Mouse (Mus musculus) ES-Bruce4 (cell line): ENCODE data around the gene Dnajc13. TPM values are rescaled to one million over a fixed set of nuclear protein-coding genes. Genes with fewer than 3 reads are reported as not detected.

ENCODE experiments used
- H3K27ac ChIP-seq: 2 replicates; pipeline ENCODE4 v1.5.1; 2012; ENCODE audit warnings: low read length, inconsistent platforms; ENCODE audit not compliant: insufficient read depth
- H3K27me3 ChIP-seq: 2 replicates; pipeline ENCODE4 v1.6.1; 2012; ENCODE audit warnings: mild to moderate bottlenecking, low read length, inconsistent platforms; ENCODE audit not compliant: control insufficient read depth, poor library complexity, insufficient read depth, severe bottlenecking
- H3K36me3 ChIP-seq: 2 replicates; pipeline ENCODE4 v1.6.1; 2012; ENCODE audit warnings: inconsistent platforms, mild to moderate bottlenecking, low read length, moderate library complexity; ENCODE audit not compliant: control insufficient read depth, poor library complexity, insufficient read depth, severe bottlenecking
- H3K4me1 ChIP-seq: one replicate; pipeline ENCODE4 v1.8.1; 2011; ENCODE audit warnings: low read length; ENCODE audit not compliant: control insufficient read depth, insufficient read depth
- H3K4me3 ChIP-seq: 2 replicates; pipeline ENCODE4 v1.5.1; 2011; ENCODE audit warnings: low read depth, mild to moderate bottlenecking, low read length
- H3K9ac ChIP-seq: 2 replicates; pipeline ENCODE4 v1.6.1; 2012; ENCODE audit warnings: low read depth, mild to moderate bottlenecking, inconsistent platforms; ENCODE audit not compliant: poor library complexity, severe bottlenecking
- H3K9me3 ChIP-seq: replicated peaks from 2 replicates; pipeline ENCODE4 v1.6.1; 2012; ENCODE audit warnings: mild to moderate bottlenecking, low read length, inconsistent platforms; ENCODE audit not compliant: control insufficient read depth, poor library complexity, insufficient read depth, severe bottlenecking
- CTCF ChIP-seq: IDR thresholded peaks from one replicate; pipeline ENCODE4 v1.8.1; 2011; ENCODE audit warnings: low read depth, low read length
- EP300 ChIP-seq: IDR thresholded peaks from 2 replicates; pipeline ENCODE4 v1.6.1; 2011; ENCODE audit warnings: low read depth, low read length; ENCODE audit not compliant: insufficient read depth
- POLR2A ChIP-seq: IDR thresholded peaks from one replicate; pipeline ENCODE4 v1.8.1; 2011; ENCODE audit warnings: low read length; ENCODE audit not compliant: insufficient read depth
- polyA plus RNA-seq: library from polyadenylated mRNA; stranded (reverse); fragments of >200 nt; gene quantifications from 2 replicates; pipeline ENCODE4 v1.2.4, GENCODE M21; 2011; ENCODE audit warnings: low read depth; ENCODE audit not compliant: missing spikeins, insufficient read depth, insufficient read length

Gene Dnajc13
- polyA plus RNA-seq, 1 experiment, result 119 TPM

GRCm38 (mm10) chr9:104193900-104194299 is 68.8 kb downstream of the Dnajc13 start:
- Histone ChIP-seq H3K4me1 (no peaks in the 10 kb centered on the region), H3K9me3 (no peaks in the 10 kb centered on the region), H3K4me3 (no peak overlapping the region), H3K9ac (no peak overlapping the region), H3K27ac (no peak overlapping the region), H3K36me3 (peaks cover 47% of the 10 kb centered on the region), H3K27me3 (no peaks in the 10 kb centered on the region)
- TF ChIP-seq POLR2A (no peak), CTCF (no peak), EP300 (no peak)

- peaks cover 43% of the 10 kb centered on the region for H3K36me3 ChIP-seq
- H3K9ac ChIP-seq, result no peak overlapping the region
- no peak overlapping the region for H3K4me3 ChIP-seq
- no peaks in the 10 kb centered on the region for H3K4me1 ChIP-seq
- no peaks in the 10 kb centered on the region for H3K9me3 ChIP-seq
- H3K27ac ChIP-seq, result no peak overlapping the region
- TF ChIP-seq POLR2A (no peak), EP300 (no peak), CTCF (no peak)
- H3K27me3 ChIP-seq, result no peaks in the 10 kb centered on the region
Measured at GRCm38 (mm10) chr9:104193327-104193726, 69.4 kb downstream of the Dnajc13 start.

- Histone ChIP-seq H3K9ac (no peak overlapping the region), H3K9me3 (no peaks in the 10 kb centered on the region), H3K4me1 (no peaks in the 10 kb centered on the region), H3K36me3 (peaks cover 43% of the 10 kb centered on the region), H3K27ac (no peak overlapping the region), H3K27me3 (no peaks in the 10 kb centered on the region), H3K4me3 (no peak overlapping the region)
- no peak for TF ChIP-seq POLR2A
Measured at GRCm38 (mm10) chr9:104192513-104192912, 70.2 kb downstream of the Dnajc13 start.

GRCm38 (mm10) chr9:104189657-104190056 is 73.1 kb downstream of the Dnajc13 start:
- H3K27ac ChIP-seq, result no peak overlapping the region
- TF ChIP-seq CTCF (no peak), POLR2A (no peak), EP300 (no peak)
- H3K9ac ChIP-seq, result no peak overlapping the region
- no peak overlapping the region for H3K4me3 ChIP-seq
- peaks cover 42% of the 10 kb centered on the region for H3K36me3 ChIP-seq
- no peaks in the 10 kb centered on the region for H3K27me3 ChIP-seq
- H3K4me1 ChIP-seq, result no peaks in the 10 kb centered on the region
- no peaks in the 10 kb centered on the region for H3K9me3 ChIP-seq

- Histone ChIP-seq H3K9me3 (no peaks in the 10 kb centered on the region), H3K27ac (no peak overlapping the region), H3K36me3 (peaks cover 40% of the 10 kb centered on the region), H3K4me1 (no peaks in the 10 kb centered on the region), H3K9ac (no peak overlapping the region), H3K27me3 (no peaks in the 10 kb centered on the region), H3K4me3 (no peak overlapping the region)
- TF ChIP-seq POLR2A (no peak), EP300 (no peak), CTCF (no peak)
Measured at GRCm38 (mm10) chr9:104188704-104189103, 74.0 kb downstream of the Dnajc13 start.

GRCm38 (mm10) chr9:104187028-104187427 is 75.7 kb downstream of the Dnajc13 start:
- H3K36me3 ChIP-seq, result peaks cover 38% of the 10 kb centered on the region
- H3K27ac ChIP-seq, result no peak overlapping the region
- TF ChIP-seq POLR2A (no peak), EP300 (no peak), CTCF (no peak)
- H3K9ac ChIP-seq, result no peak overlapping the region
- H3K27me3 ChIP-seq, result no peaks in the 10 kb centered on the region
- H3K4me3 ChIP-seq, result no peak overlapping the region
- no peaks in the 10 kb centered on the region for H3K9me3 ChIP-seq
- H3K4me1 ChIP-seq, result no peaks in the 10 kb centered on the region
